Mouse (Mus musculus) kidney, embryonic 15.5 days (tissue): ENCODE results near the gene Notum. TPM values are rescaled to one million over a fixed set of nuclear protein-coding genes. Genes with fewer than 3 reads are reported as not detected.

Source experiments
- ATAC-seq: fragments of 200-750 bp; cut with Nextera tagmentation; replicated peaks from 2 replicates; pipeline ENCODE4 v1.8.0; 2017; ENCODE audit warnings: moderate TSS enrichment; ENCODE audit not compliant: low FRiP score
- H3K27ac ChIP-seq: fragments of 300-500 bp; sonication (generic); 2 replicates; pipeline ENCODE4 v1.5.1; 2015; ENCODE audit warnings: mild to moderate bottlenecking, inconsistent platforms
- H3K27me3 ChIP-seq: fragments of 300-500 bp; sonication (generic); 2 replicates; pipeline ENCODE4 v1.6.1; 2015; ENCODE audit warnings: inconsistent platforms
- H3K36me3 ChIP-seq: fragments of 300-500 bp; sonication (generic); 2 replicates; pipeline ENCODE4 v1.6.1; 2015; ENCODE audit warnings: inconsistent platforms
- H3K4me1 ChIP-seq: fragments of 300-500 bp; sonication (generic); 2 replicates; pipeline ENCODE4 v1.6.1; 2015; ENCODE audit warnings: inconsistent platforms
- H3K4me2 ChIP-seq: fragments of 300-500 bp; sonication (generic); 2 replicates; pipeline ENCODE4 v1.6.1; 2015; ENCODE audit warnings: moderate library complexity, mild to moderate bottlenecking, inconsistent platforms
- H3K4me3 ChIP-seq: fragments of 300-500 bp; sonication (generic); replicated peaks from 2 replicates; pipeline ENCODE4 v1.5.1; 2015; ENCODE audit warnings: mild to moderate bottlenecking, inconsistent platforms
- H3K9ac ChIP-seq: fragments of 300-500 bp; sonication (generic); 2 replicates; pipeline ENCODE4 v1.6.1; 2015; ENCODE audit warnings: mild to moderate bottlenecking, inconsistent platforms
- H3K9me3 ChIP-seq: fragments of 300-500 bp; sonication (generic); replicated peaks from 2 replicates; pipeline ENCODE4 v1.6.1; 2016; ENCODE audit warnings: inconsistent platforms
- WGBS: fragments of 180-500 bp; shearing (Covaris S2); methylation state at CpG from one replicate; pipeline ENCODE4 v1.1.7; 2015; ENCODE audit warnings: mixed read lengths; 5-methylcytosine and 5-hydroxymethylcytosine counted together
- polyA plus RNA-seq: library from polyadenylated mRNA; unstranded; fragments of >200 nt; fragmentation: Nextera tagmentation; extraction: Ambion mirVana; gene quantifications from 2 replicates; pipeline ENCODE4 v1.2.1, GENCODE M21; 2015

Gene Notum
- polyA plus RNA-seq, 1 experiment from 2014 or later = 7.7 TPM

- ATAC-seq = no peak
- WGBS = 7% methylated on average over 13 of the region's 13 CpGs
- no peaks in the 10 kb centered on the region for H3K9me3 ChIP-seq
- H3K27ac ChIP-seq = no peak within 1 kb of the TSS
- H3K27me3 ChIP-seq = peaks cover 17% of the 10 kb centered on the region; the same call in 1 of the 2 replicates
- H3K4me2 ChIP-seq = peak within 1 kb of the TSS; percentile 56
- no peaks in the 10 kb centered on the region for H3K36me3 ChIP-seq
- peak within 1 kb of the TSS; percentile 33; the same call in 1 of the 2 replicates for H3K9ac ChIP-seq
- peaks cover 18% of the 10 kb centered on the region for H3K4me1 ChIP-seq
- H3K4me3 ChIP-seq = peak within 1 kb of the TSS; percentile 14
Observed at GRCm38 (mm10) chr11:120648001-120648476, 12.9 kb downstream of the Notum start, which contains the start of gene Myadml2. Myadml2 (minus strand) TSS chr11:120648158.

- Histone ChIP-seq H3K27me3 (peaks cover 21% of the 10 kb centered on the region; the same call in 1 of the 2 replicates), H3K4me3 (no peak overlapping the region; the same call in 1 of the 2 replicates), H3K9ac (no peak overlapping the region), H3K27ac (no peak overlapping the region), H3K9me3 (no peaks in the 10 kb centered on the region), H3K4me1 (peaks cover 26% of the 10 kb centered on the region), H3K36me3 (no peaks in the 10 kb centered on the region), H3K4me2 (peak overlapping the region; percentile 56; the same call in 1 of the 2 replicates)
- WGBS = 83% methylated on average over 35 of the region's 35 CpGs
- no peak for ATAC-seq
Observed at GRCm38 (mm10) chr11:120647047-120647830, 13.7 kb downstream of the Notum start.

- Histone ChIP-seq H3K9me3 (no peaks in the 10 kb centered on the region), H3K4me1 (peaks cover 27% of the 10 kb centered on the region), H3K4me2 (peak within 1 kb of the TSS; percentile 78), H3K9ac (peak within 1 kb of the TSS; percentile 66), H3K27me3 (peaks cover 22% of the 10 kb centered on the region; the same call in 1 of the 2 replicates), H3K36me3 (no peaks in the 10 kb centered on the region), H3K4me3 (peak within 1 kb of the TSS; percentile 50), H3K27ac (0 out of 2 replicates have a peak within 1 kb of the TSS, but pooled peaks have one; percentile 45)
- under 1% methylated on average over 15 of the region's 15 CpGs for WGBS
- ATAC-seq = peak; percentile 99
Observed at GRCm38 (mm10) chr11:120643601-120643987, 17.4 kb downstream of the Notum start, which contains the start of gene Pycr1. Pycr1 (minus strand) TSS chr11:120643769.

- Histone ChIP-seq H3K9ac (peak overlapping the region; percentile 66), H3K4me3 (peak overlapping the region; percentile 50), H3K36me3 (no peaks in the 10 kb centered on the region), H3K9me3 (no peaks in the 10 kb centered on the region), H3K27me3 (peaks cover 20% of the 10 kb centered on the region; the same call in 1 of the 2 replicates), H3K4me1 (peaks cover 24% of the 10 kb centered on the region), H3K4me2 (peak overlapping the region; percentile 78), H3K27ac (no peak overlapping the region)
- under 1% methylated on average over 18 of the region's 18 CpGs for WGBS
- peak; percentile 48 for ATAC-seq
Observed at GRCm38 (mm10) chr11:120642939-120643600, 17.9 kb downstream of the Notum start.

GRCm38 (mm10) chr11:120641869-120642268 is 19.1 kb downstream of the Notum start:
- Histone ChIP-seq H3K4me2 (no peak overlapping the region), H3K36me3 (no peaks in the 10 kb centered on the region), H3K27me3 (peaks cover 9% of the 10 kb centered on the region; the same call in 1 of the 2 replicates), H3K4me3 (no peak overlapping the region), H3K9ac (0 out of 2 replicates have a peak overlapping the region, but pooled peaks have one; percentile 66), H3K9me3 (no peaks in the 10 kb centered on the region), H3K27ac (no peak overlapping the region), H3K4me1 (peaks cover 18% of the 10 kb centered on the region)
- ATAC-seq = no peak
- WGBS = 83% methylated on average over 8 of the region's 8 CpGs

- Histone ChIP-seq H3K27ac (no peak overlapping the region), H3K4me3 (no peak overlapping the region), H3K4me2 (no peak overlapping the region), H3K9me3 (no peaks in the 10 kb centered on the region), H3K36me3 (no peaks in the 10 kb centered on the region), H3K9ac (0 out of 2 replicates have a peak overlapping the region, but pooled peaks have one; percentile 17), H3K27me3 (peaks cover 6% of the 10 kb centered on the region; the same call in 1 of the 2 replicates), H3K4me1 (peaks cover 18% of the 10 kb centered on the region)
- WGBS = 49% methylated on average over 9 of the region's 9 CpGs
- no peak for ATAC-seq
Observed at GRCm38 (mm10) chr11:120641255-120641654, 19.7 kb downstream of the Notum start.

- H3K4me1 ChIP-seq = peaks cover 34% of the 10 kb centered on the region
- ATAC-seq = no peak
- 85% methylated on average over 5 of the region's 5 CpGs for WGBS
- H3K27me3 ChIP-seq = no peaks in the 10 kb centered on the region
- peaks cover under 1% of the 10 kb centered on the region; the same call in 1 of the 2 replicates for H3K36me3 ChIP-seq
- no peaks in the 10 kb centered on the region for H3K9me3 ChIP-seq
- H3K9ac ChIP-seq = no peak overlapping the region
- H3K27ac ChIP-seq = no peak overlapping the region
- H3K4me3 ChIP-seq = no peak overlapping the region
- H3K4me2 ChIP-seq = no peak overlapping the region
Observed at GRCm38 (mm10) chr11:120634810-120635209, 26.2 kb downstream of the Notum start.

GRCm38 (mm10) chr11:120633520-120634343 is 27.2 kb downstream of the Notum start, which contains the start of gene Mafg:
Mafg (minus strand) TSS chr11:120633600.
- Histone ChIP-seq H3K27me3 (no peaks in the 10 kb centered on the region), H3K27ac (peak within 1 kb of the TSS; percentile 92), H3K4me1 (peaks cover 44% of the 10 kb centered on the region), H3K4me3 (peak within 1 kb of the TSS; percentile 98), H3K9me3 (no peaks in the 10 kb centered on the region), H3K9ac (peak within 1 kb of the TSS; percentile 88), H3K36me3 (peaks cover 12% of the 10 kb centered on the region), H3K4me2 (peak within 1 kb of the TSS; percentile 90)
- peak; percentile 90 for ATAC-seq
- WGBS = 11% methylated on average over 58 of the region's 58 CpGs

GRCm38 (mm10) chr11:120632559-120633519 is 28.1 kb downstream of the Notum start:
- peaks cover 18% of the 10 kb centered on the region for H3K36me3 ChIP-seq
- peak overlapping the region; percentile 98 for H3K4me3 ChIP-seq
- ATAC-seq = peak; percentile 87
- peaks cover 44% of the 10 kb centered on the region for H3K4me1 ChIP-seq
- WGBS = under 1% methylated on average over 93 of the region's 116 CpGs
- H3K4me2 ChIP-seq = peak overlapping the region; percentile 90
- H3K27me3 ChIP-seq = no peaks in the 10 kb centered on the region
- peak overlapping the region; percentile 92 for H3K27ac ChIP-seq
- H3K9me3 ChIP-seq = no peaks in the 10 kb centered on the region
- H3K9ac ChIP-seq = peak overlapping the region; percentile 88

- peak overlapping the region; percentile 90 for H3K4me2 ChIP-seq
- peaks cover 44% of the 10 kb centered on the region for H3K4me1 ChIP-seq
- peaks cover 28% of the 10 kb centered on the region for H3K36me3 ChIP-seq
Observed at GRCm38 (mm10) chr11:120631726-120632448, 29.1 kb downstream of the Notum start.

More at GRCm38 (mm10) chr11:120631726-120632448, 29.1 kb downstream of the Notum start:
- peak overlapping the region; percentile 88 for H3K9ac ChIP-seq
- peak overlapping the region; percentile 98 for H3K4me3 ChIP-seq
- no peak for ATAC-seq
- H3K9me3 ChIP-seq = no peaks in the 10 kb centered on the region
- H3K27me3 ChIP-seq = no peaks in the 10 kb centered on the region
- 48% methylated on average over 4 of the region's 4 CpGs for WGBS
- H3K27ac ChIP-seq = peak overlapping the region; percentile 92
